Mouse (Mus musculus): ENCODE data around the gene Prkd2.

DNA sequence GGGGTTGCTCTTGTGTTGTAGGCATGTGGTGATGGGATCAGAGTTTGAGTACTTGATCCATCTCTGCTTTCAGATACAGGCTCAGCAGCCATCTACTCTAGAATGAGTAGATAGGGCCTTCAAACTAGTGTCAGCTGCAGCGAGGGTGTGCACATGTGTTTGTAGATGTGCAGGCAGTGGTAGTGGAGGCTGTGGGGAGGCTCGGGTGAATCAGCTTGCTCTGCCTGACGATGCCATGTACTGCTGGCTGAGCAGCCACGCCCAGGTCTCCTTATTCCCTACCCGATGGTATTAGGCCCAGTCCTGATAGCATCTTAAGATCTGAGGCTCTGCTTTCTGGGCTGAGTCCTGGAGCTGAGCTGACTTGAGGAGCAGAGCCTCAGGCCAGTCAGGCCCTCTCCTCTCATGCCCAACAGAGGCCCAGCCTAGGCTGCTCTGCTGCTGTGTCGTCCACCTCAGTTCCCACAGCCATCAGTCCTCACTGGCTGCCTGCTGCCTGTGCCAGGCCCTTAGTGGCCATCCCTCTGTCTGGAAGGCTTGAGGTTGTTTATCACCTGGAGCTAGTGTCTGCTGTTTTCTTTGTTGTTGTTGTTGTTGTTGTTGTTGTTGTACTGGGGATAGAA lies 3.8 kb upstream of the Prkd2 start:
- TF ChIP-seq POLR2A (IDR thresholded peaks at IDR 0.05; ENCODE audit: control insufficient read depth, extremely low read depth, insufficient read depth, low read length, poor library complexity) (no peak), CTCF (IDR thresholded peaks at IDR 0.05; ENCODE audit: borderline replicate concordance, control insufficient read depth, extremely low read depth, insufficient read depth, low read length, poor library complexity) (no peak)
